In the genomic region with DNA sequence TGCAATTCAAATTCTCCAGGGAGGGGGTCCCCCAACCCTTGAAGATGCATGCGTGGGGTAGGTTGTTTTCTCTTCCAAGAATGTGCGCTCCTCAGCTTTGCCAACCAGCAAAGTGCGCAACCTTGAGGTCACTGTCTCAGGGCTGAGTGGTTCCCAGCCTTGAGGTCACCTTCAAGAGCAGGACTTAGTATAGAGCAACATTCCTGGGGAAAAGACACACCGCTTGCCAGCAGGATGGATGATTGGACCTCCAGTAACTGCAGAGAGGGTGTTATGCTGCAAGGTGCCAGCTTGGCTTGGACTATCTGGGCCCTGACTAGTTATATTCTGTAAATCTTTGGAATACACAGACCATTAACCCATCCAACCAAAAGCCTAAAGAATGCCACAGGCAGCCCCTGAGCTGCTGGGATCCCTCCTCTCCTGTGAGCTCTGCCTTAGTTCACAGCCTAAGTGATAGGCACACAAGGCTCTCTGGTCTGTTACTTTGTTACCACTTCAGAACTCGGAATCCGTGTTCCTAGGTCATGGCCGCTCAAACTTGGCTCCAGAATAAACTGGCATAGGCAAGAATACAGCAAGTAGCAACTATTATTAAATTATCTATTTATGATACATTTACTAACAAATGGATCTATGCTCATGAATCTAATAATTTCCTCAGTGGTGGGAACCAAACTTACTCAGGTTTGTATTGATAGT, we compare ENCODE assay signal across 22 mouse cellular contexts.
A peak's percentile ranks its signal among the peaks of the same experiment; 100 is the strongest.
DNase-seq lines count a peak whose midpoint lies in the region; ATAC-seq lines count a peak whose summit lies in the region.
"Had no signal": no experiment of that assay in that cellular context is flagged by ENCODE, and none has a peak within 500 bp of the region (broad histone marks: within the 10 kb centered on the region; RNA-seq: fewer than 3 reads in every experiment).

No protein-coding gene starts in this region.

- no peak overlapping the region for H3K27ac ChIP-seq in heart, embryonic 10.5 days
- no peak overlapping the region for H3K27ac ChIP-seq in kidney, embryonic 14.5 days (ENCODE audit: low read depth, low read length)
- H3K27ac ChIP-seq in neural tube, embryonic 15.5 days (replicated peaks), result no peak overlapping the region
- H3K27ac ChIP-seq: hindbrain, embryonic 14.5 days; limb, embryonic 10.5 days; liver, embryonic 14.5 days; lung, embryonic 15.5 days; midbrain, embryonic 12.5 days had no signal

- no peaks in the 10 kb centered on the region for H3K27me3 ChIP-seq in heart, embryonic 10.5 days (ENCODE audit: insufficient read depth, poor library complexity, severe bottlenecking)
- no peaks in the 10 kb centered on the region for H3K27me3 ChIP-seq in kidney, embryonic 14.5 days (ENCODE audit: control insufficient read depth, insufficient read depth, low read length)
- no peaks in the 10 kb centered on the region for H3K27me3 ChIP-seq in neural tube, embryonic 15.5 days (replicated peaks)
- H3K27me3 ChIP-seq: forebrain, embryonic 12.5 days; lung, embryonic 15.5 days; midbrain, embryonic 12.5 days had no signal

- H3K4me3 ChIP-seq in heart, embryonic 10.5 days, result no peak overlapping the region
- H3K4me3 ChIP-seq in kidney, embryonic 14.5 days (ENCODE audit: low read length), result no peak overlapping the region
- no peak overlapping the region for H3K4me3 ChIP-seq in neural tube, embryonic 15.5 days (replicated peaks)
- H3K4me3 ChIP-seq: forebrain, embryonic 12.5 days; limb, embryonic 10.5 days; lung, embryonic 15.5 days; midbrain, embryonic 12.5 days; myocyte had no signal

- H3K9ac ChIP-seq in kidney, embryonic 14.5 days (ENCODE audit: low read depth, low read length), result no peak overlapping the region
- no peak overlapping the region for H3K9ac ChIP-seq in neural tube, embryonic 15.5 days (replicated peaks)
- H3K9ac ChIP-seq: forebrain, embryonic 12.5 days; hindbrain, embryonic 14.5 days; liver, embryonic 14.5 days; lung, embryonic 15.5 days; midbrain, embryonic 12.5 days had no signal

- H3K4me2 ChIP-seq in kidney, embryonic 14.5 days (replicated peaks; ENCODE audit: low read depth, low read length), result no peak overlapping the region
- H3K4me2 ChIP-seq in neural tube, embryonic 15.5 days, result no peak overlapping the region
- H3K4me2 ChIP-seq: forebrain, embryonic 12.5 days; hindbrain, embryonic 14.5 days; lung, embryonic 15.5 days; midbrain, embryonic 12.5 days had no signal

- ATAC-seq in kidney, embryonic 14.5 days (ENCODE audit: low FRiP score, low TSS enrichment), result peak; percentile 37; the same call in 1 of the 2 replicates
- no peak for ATAC-seq in neural tube, embryonic 15.5 days (ENCODE audit: low FRiP score)

- DNase-seq in heart, adult 11 months, result peak; percentile 84
- DNase-seq in heart, embryonic 10.5 days (ENCODE audit: low spot score), result no peak
- DNase-seq in ovary, adult 18-20 months (ENCODE audit: low spot score), result peak; percentile 7
- DNase-seq in ovary, postnatal 36 days (ENCODE audit: low spot score), result no peak
- peak; percentile 55 to 66 for DNase-seq in kidney, postnatal 36 days
- no peak for DNase-seq in embryo, embryonic 10.5 days (ENCODE audit: low spot score)
- DNase-seq: cerebellum, adult 9-10 months; gastrocnemius, postnatal 10 days; heart, adult 18-20 months; heart, postnatal 10 days; right cerebral cortex, postnatal 4 days; thymus, postnatal 14 days had no signal

- no peaks in the 10 kb centered on the region for H3K9me3 ChIP-seq in heart, embryonic 10.5 days
- no peaks in the 10 kb centered on the region for H3K9me3 ChIP-seq in kidney, embryonic 14.5 days (ENCODE audit: control insufficient read depth, low read length)
- no peaks in the 10 kb centered on the region for H3K9me3 ChIP-seq in neural tube, embryonic 15.5 days (replicated peaks)
- H3K9me3 ChIP-seq: forebrain, embryonic 12.5 days; limb, embryonic 10.5 days; lung, embryonic 15.5 days; midbrain, embryonic 12.5 days had no signal

- peaks cover 31% of the 10 kb centered on the region for H3K4me1 ChIP-seq in heart, embryonic 10.5 days
- H3K4me1 ChIP-seq in kidney, embryonic 14.5 days (ENCODE audit: control insufficient read depth, insufficient read depth, low read length), result 0 out of 2 replicates have a peak, but pooled peaks cover 12% of the 10 kb centered on the region
- peaks cover 6% of the 10 kb centered on the region; the same call in 1 of the 2 replicates for H3K4me1 ChIP-seq in neural tube, embryonic 15.5 days

- WGBS in heart, embryonic 10.5 days, result 73% methylated on average over 7 of the region's 7 CpGs
- 71% methylated on average over 7 of the region's 7 CpGs for WGBS in kidney, embryonic 14.5 days
- 90% methylated on average over 7 of the region's 7 CpGs for WGBS in neural tube, embryonic 15.5 days

- 0 out of 2 replicates have a peak, but pooled peaks cover 10% of the 10 kb centered on the region for H3K36me3 ChIP-seq in heart, embryonic 10.5 days
- no peaks in the 10 kb centered on the region; the same call in 1 of the 2 replicates for H3K36me3 ChIP-seq in kidney, embryonic 14.5 days (ENCODE audit: control insufficient read depth, insufficient read depth, low read length)
- no peaks in the 10 kb centered on the region for H3K36me3 ChIP-seq in neural tube, embryonic 15.5 days
- H3K36me3 ChIP-seq: G1E; lung, embryonic 15.5 days; midbrain, embryonic 12.5 days had no signal

Comparison
In these comparisons a context has a peak if more than half of its experiments do, and no peak if none do; other contexts are left out.
1. DNase-seq: peak in heart, adult 11 months (single experiment), ovary, adult 18-20 months (single experiment) and kidney, postnatal 36 days (2 of 2); none in heart, embryonic 10.5 days (single experiment), ovary, postnatal 36 days (single experiment) and embryo, embryonic 10.5 days (single experiment).